Mouse (Mus musculus): ENCODE results near the gene Fam129b. TPM values are rescaled to one million over a fixed set of nuclear protein-coding genes. Genes with fewer than 3 reads are reported as not detected.

Fam129b gene
- polyA plus RNA-seq (2015; fragmentation: Nextera tagmentation; extraction: Ambion mirVana), result 108 and 139 TPM in 2 replicates

DNA sequence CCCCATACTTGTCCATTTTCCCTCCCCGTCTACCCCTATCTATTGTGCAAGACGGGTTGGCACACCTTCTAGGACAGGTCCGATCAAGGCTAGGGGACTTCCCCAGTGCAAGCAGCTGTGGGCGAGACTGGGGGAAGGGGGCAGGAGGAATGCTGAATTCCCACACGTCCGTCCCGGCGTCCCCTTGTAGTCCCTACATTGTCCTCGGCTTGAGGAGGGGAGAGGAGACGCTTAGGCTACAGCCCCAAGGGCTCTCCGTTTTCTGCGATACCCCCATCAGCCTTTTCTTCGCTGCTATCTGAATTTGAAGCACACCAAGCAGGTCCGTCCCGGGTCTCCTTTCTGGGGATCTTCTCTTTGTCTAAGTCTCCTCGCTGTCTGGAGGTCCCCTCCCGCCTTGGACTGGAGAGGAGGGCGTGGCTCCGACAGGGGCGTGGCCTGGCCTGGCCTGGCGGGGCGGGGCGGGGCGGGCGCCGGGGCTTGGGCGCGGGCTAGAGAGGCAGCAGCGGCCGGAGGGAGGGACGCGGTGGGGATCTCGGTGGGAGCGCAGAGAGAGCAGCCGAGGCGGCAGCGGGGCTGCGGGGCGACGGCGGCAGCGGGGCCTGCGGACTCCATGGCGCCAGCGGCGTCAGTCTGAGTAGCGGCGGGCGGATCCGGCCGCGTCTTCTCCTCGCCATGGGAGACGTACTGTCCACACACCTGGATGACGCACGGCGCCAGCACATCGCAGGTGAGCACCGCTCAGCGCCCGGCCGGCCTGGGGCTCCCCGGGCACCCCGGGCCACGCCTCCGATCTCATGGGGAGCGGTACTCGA lies at the start of gene Fam129b:
Gene Fam129b, plus strand, starts transcription at position 440 of the 815 bp plus-strand sequence.
- ATAC-seq (ENCODE audit: insufficient read depth, low FRiP score), result peak; percentile 90
- peak within 1 kb of the TSS; percentile 97 for H3K27ac ChIP-seq (ENCODE audit: low read length)
- H3K9ac ChIP-seq (ENCODE audit: low read length), result peak within 1 kb of the TSS; percentile 94
- H3K4me2 ChIP-seq (ENCODE audit: low read depth, low read length), result peak within 1 kb of the TSS; percentile 90
- peaks cover 59% of the 10 kb centered on the region for H3K4me1 ChIP-seq (ENCODE audit: control insufficient read depth, insufficient read depth, low read length)
- H3K27me3 ChIP-seq (ENCODE audit: control insufficient read depth, insufficient read depth, low read length), result no peaks in the 10 kb centered on the region
- no peaks in the 10 kb centered on the region for H3K9me3 ChIP-seq (replicated peaks; ENCODE audit: control insufficient read depth, low read length)
- peak within 1 kb of the TSS; percentile 81 for H3K4me3 ChIP-seq (replicated peaks; ENCODE audit: low read length)
- under 1% methylated on average over 65 of the region's 68 CpGs for WGBS
- H3K36me3 ChIP-seq (ENCODE audit: control insufficient read depth, insufficient read depth, low read length), result no peaks in the 10 kb centered on the region

- Histone ChIP-seq H3K4me1 (ENCODE audit: control insufficient read depth, insufficient read depth, low read length) (peaks cover 8% of the 10 kb centered on the region; the same call in 1 of the 2 replicates), H3K4me3 (replicated peaks; ENCODE audit: low read length) (no peak overlapping the region), H3K36me3 (ENCODE audit: control insufficient read depth, insufficient read depth, low read length) (no peaks in the 10 kb centered on the region), H3K27me3 (ENCODE audit: control insufficient read depth, insufficient read depth, low read length) (no peaks in the 10 kb centered on the region), H3K4me2 (ENCODE audit: low read depth, low read length) (no peak overlapping the region), H3K27ac (ENCODE audit: low read length) (no peak overlapping the region), H3K9ac (ENCODE audit: low read length) (no peak overlapping the region), H3K9me3 (replicated peaks; ENCODE audit: control insufficient read depth, low read length) (no peaks in the 10 kb centered on the region)
- ATAC-seq (ENCODE audit: insufficient read depth, low FRiP score), result no peak
- WGBS, result 73% methylated on average over 11 of the region's 11 CpGs
These were observed 46.8 kb upstream of the Fam129b start for GRCm38 (mm10) chr2:32828979-32829676.

GRCm38 (mm10) chr2:32834496-32834895 lies 41.4 kb upstream of the Fam129b start:
- peak; percentile 56; the same call in 1 of the 2 replicates for ATAC-seq (ENCODE audit: insufficient read depth, low FRiP score)
- Histone ChIP-seq H3K36me3 (ENCODE audit: control insufficient read depth, insufficient read depth, low read length) (no peaks in the 10 kb centered on the region), H3K4me1 (ENCODE audit: control insufficient read depth, insufficient read depth, low read length) (peaks cover 14% of the 10 kb centered on the region), H3K9me3 (replicated peaks; ENCODE audit: control insufficient read depth, low read length) (no peaks in the 10 kb centered on the region), H3K4me3 (replicated peaks; ENCODE audit: low read length) (no peak overlapping the region), H3K27me3 (ENCODE audit: control insufficient read depth, insufficient read depth, low read length) (no peaks in the 10 kb centered on the region), H3K9ac (ENCODE audit: low read length) (peak overlapping the region; percentile 11; the same call in 1 of the 2 replicates), H3K4me2 (ENCODE audit: low read depth, low read length) (peak overlapping the region; percentile 18; the same call in 1 of the 2 replicates), H3K27ac (ENCODE audit: low read length) (peak overlapping the region; percentile 85)
- 20% methylated on average over 7 of the region's 7 CpGs for WGBS

- H3K9ac ChIP-seq (ENCODE audit: low read length), result no peak overlapping the region
- H3K4me3 ChIP-seq (replicated peaks; ENCODE audit: low read length), result no peak overlapping the region
- no peaks in the 10 kb centered on the region for H3K27me3 ChIP-seq (ENCODE audit: control insufficient read depth, insufficient read depth, low read length)
- no peaks in the 10 kb centered on the region for H3K36me3 ChIP-seq (ENCODE audit: control insufficient read depth, insufficient read depth, low read length)
- no peak overlapping the region for H3K4me2 ChIP-seq (ENCODE audit: low read depth, low read length)
- ATAC-seq (ENCODE audit: insufficient read depth, low FRiP score), result no peak
- H3K4me1 ChIP-seq (ENCODE audit: control insufficient read depth, insufficient read depth, low read length), result peaks cover 14% of the 10 kb centered on the region
- H3K27ac ChIP-seq (ENCODE audit: low read length), result no peak overlapping the region
- no peaks in the 10 kb centered on the region for H3K9me3 ChIP-seq (replicated peaks; ENCODE audit: control insufficient read depth, low read length)
These were observed 40.3 kb upstream of the Fam129b start for GRCm38 (mm10) chr2:32835588-32835987.

DNA sequence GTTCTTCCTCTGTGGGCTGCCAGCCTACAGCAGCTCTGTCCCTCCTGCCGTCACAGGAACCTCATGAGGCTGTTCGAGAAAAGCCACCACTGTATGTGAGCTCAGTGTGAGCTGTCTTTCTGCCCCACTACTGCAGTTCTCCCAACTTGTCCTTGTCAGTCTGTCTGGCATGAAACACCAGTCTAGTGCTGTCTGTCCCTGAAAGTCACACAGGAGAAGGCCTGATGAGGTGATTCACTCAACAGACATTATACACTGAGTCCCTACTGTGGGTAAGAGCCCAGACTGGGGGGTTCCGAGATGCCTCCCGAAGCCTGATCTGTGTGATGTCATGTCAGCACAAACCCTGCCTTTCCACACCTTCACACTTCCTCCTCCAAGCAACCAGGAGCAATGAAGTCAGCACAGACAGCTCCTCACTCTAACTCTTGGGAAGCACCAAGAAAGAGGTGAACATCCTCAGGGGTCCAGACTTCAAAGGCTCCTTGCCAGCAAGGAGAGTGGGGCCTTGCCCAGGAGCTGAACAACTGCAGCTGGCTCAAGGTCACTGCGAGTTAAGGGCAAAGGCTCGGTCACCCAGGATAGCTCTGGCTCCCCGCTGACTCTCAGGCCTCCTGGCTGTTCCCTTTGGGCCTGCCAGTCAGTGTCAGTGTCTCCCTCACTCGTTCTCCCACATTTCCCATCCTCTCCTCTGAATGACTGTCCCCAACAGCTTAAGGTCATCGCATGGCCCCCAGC lies 37.6 kb upstream of the Fam129b start:
- H3K9me3 ChIP-seq (replicated peaks; ENCODE audit: control insufficient read depth, low read length), result no peaks in the 10 kb centered on the region
- peaks cover 14% of the 10 kb centered on the region for H3K4me1 ChIP-seq (ENCODE audit: control insufficient read depth, insufficient read depth, low read length)
- no peak overlapping the region for H3K9ac ChIP-seq (ENCODE audit: low read length)
- H3K27ac ChIP-seq (ENCODE audit: low read length), result no peak overlapping the region
- H3K27me3 ChIP-seq (ENCODE audit: control insufficient read depth, insufficient read depth, low read length), result no peaks in the 10 kb centered on the region
- ATAC-seq (ENCODE audit: insufficient read depth, low FRiP score), result no peak
- WGBS, result 54% methylated on average over 9 of the region's 9 CpGs
- H3K36me3 ChIP-seq (ENCODE audit: control insufficient read depth, insufficient read depth, low read length), result no peaks in the 10 kb centered on the region
- H3K4me2 ChIP-seq (ENCODE audit: low read depth, low read length), result no peak overlapping the region
- no peak overlapping the region for H3K4me3 ChIP-seq (replicated peaks; ENCODE audit: low read length)

DNA sequence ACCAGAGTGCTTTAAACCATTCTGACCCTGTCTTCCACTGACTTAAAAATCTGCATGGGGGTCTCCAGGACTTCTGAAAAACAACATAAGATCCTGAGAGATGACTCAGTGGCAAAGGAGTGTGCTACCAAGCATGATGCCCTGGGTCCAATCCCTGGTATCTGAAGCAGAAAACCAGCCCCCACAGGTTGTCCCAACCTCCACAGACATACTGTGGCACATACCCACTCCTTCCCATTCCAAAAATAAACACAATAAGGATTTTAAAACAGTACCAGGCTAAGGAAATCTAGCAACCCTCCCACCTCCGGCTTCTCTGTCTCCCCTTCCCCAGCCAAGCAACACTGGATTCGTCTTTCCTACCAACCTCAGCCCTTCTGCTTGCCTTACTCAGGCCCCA lies 36.7 kb upstream of the Fam129b start:
- no peaks in the 10 kb centered on the region for H3K27me3 ChIP-seq (ENCODE audit: control insufficient read depth, insufficient read depth, low read length)
- no peaks in the 10 kb centered on the region for H3K9me3 ChIP-seq (replicated peaks; ENCODE audit: control insufficient read depth, low read length)
- H3K36me3 ChIP-seq (ENCODE audit: control insufficient read depth, insufficient read depth, low read length), result no peaks in the 10 kb centered on the region
- no peak overlapping the region for H3K9ac ChIP-seq (ENCODE audit: low read length)
- peaks cover 10% of the 10 kb centered on the region for H3K4me1 ChIP-seq (ENCODE audit: control insufficient read depth, insufficient read depth, low read length)
- no peak for ATAC-seq (ENCODE audit: insufficient read depth, low FRiP score)
- no peak overlapping the region for H3K27ac ChIP-seq (ENCODE audit: low read length)
- WGBS, result 67% methylated on average over 2 of the region's 2 CpGs
- H3K4me2 ChIP-seq (ENCODE audit: low read depth, low read length), result no peak overlapping the region
- H3K4me3 ChIP-seq (replicated peaks; ENCODE audit: low read length), result no peak overlapping the region

GRCm38 (mm10) chr2:32841099-32841498 lies 34.8 kb upstream of the Fam129b start:
- H3K4me1 ChIP-seq (ENCODE audit: control insufficient read depth, insufficient read depth, low read length), result no peaks in the 10 kb centered on the region
- H3K4me2 ChIP-seq (ENCODE audit: low read depth, low read length), result no peak overlapping the region
- no peak overlapping the region for H3K4me3 ChIP-seq (replicated peaks; ENCODE audit: low read length)
- no peak overlapping the region for H3K27ac ChIP-seq (ENCODE audit: low read length)
- 37% methylated on average over 5 of the region's 5 CpGs for WGBS
- no peaks in the 10 kb centered on the region for H3K27me3 ChIP-seq (ENCODE audit: control insufficient read depth, insufficient read depth, low read length)
- H3K36me3 ChIP-seq (ENCODE audit: control insufficient read depth, insufficient read depth, low read length), result no peaks in the 10 kb centered on the region
- H3K9ac ChIP-seq (ENCODE audit: low read length), result no peak overlapping the region
- H3K9me3 ChIP-seq (replicated peaks; ENCODE audit: control insufficient read depth, low read length), result no peaks in the 10 kb centered on the region
- ATAC-seq (ENCODE audit: insufficient read depth, low FRiP score), result no peak

DNA sequence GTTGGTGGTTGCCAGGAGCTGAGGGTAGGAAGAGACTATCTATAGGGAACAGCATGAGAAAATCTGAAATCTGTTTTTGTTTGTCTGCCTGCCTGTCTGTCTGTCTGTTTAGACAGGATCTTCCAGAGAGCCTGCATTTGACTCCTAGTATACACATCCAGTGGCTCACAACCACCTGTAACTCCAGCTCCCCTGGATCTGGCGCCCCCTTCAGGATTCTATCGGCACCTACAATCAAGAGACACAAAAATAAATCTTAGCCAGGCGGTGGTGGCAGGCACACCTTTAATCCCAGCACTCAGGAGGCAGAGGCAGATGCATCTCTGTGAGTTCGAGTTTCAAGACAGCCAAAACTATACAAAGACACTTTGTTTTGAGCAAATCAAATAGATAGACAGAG lies 33.4 kb upstream of the Fam129b start:
- no peak for ATAC-seq (ENCODE audit: insufficient read depth, low FRiP score)
- H3K27ac ChIP-seq (ENCODE audit: low read length), result no peak overlapping the region
- no peak overlapping the region for H3K9ac ChIP-seq (ENCODE audit: low read length)
- 36% methylated on average over 4 of the region's 4 CpGs for WGBS
- 0 out of 2 replicates have a peak, but pooled peaks cover 3% of the 10 kb centered on the region for H3K4me1 ChIP-seq (ENCODE audit: control insufficient read depth, insufficient read depth, low read length)
- no peak overlapping the region for H3K4me3 ChIP-seq (replicated peaks; ENCODE audit: low read length)
- H3K4me2 ChIP-seq (ENCODE audit: low read depth, low read length), result no peak overlapping the region
- H3K27me3 ChIP-seq (ENCODE audit: control insufficient read depth, insufficient read depth, low read length), result no peaks in the 10 kb centered on the region
- no peaks in the 10 kb centered on the region for H3K36me3 ChIP-seq (ENCODE audit: control insufficient read depth, insufficient read depth, low read length)
- H3K9me3 ChIP-seq (replicated peaks; ENCODE audit: control insufficient read depth, low read length), result no peaks in the 10 kb centered on the region
